In genomic region chr5:76869553-76869952, GRCm38 (mm10) we compare ENCODE assay signal across 7 mouse cellular contexts. TPM values are rescaled to one million over a fixed set of nuclear protein-coding genes. Genes with fewer than 3 reads are reported as not detected.
A peak's percentile ranks its signal among the peaks of the same experiment; 100 is the strongest.
DNase-seq lines count a peak whose midpoint lies in the region; ATAC-seq lines count a peak whose summit lies in the region.

No protein-coding gene starts in this region.

- DNase-seq in lung, postnatal 36 days: no peak
- no peak for DNase-seq in natural killer cell, adult 2 months (ENCODE audit: low spot score in 2 of 2)
- no peak for DNase-seq in adrenal gland, adult 8-10 months

- ATAC-seq in lung, embryonic 15.5 days (ENCODE audit: borderline replicate concordance, extremely low read depth, low FRiP score, low TSS enrichment): no peak
- no peak for ATAC-seq in forebrain, embryonic 13.5 days
- ATAC-seq in limb, embryonic 13.5 days (ENCODE audit: low FRiP score, low read depth): no peak
- ATAC-seq in stomach, embryonic 14.5 days (ENCODE audit: insufficient number of reproducible peaks, insufficient read depth, low FRiP score, low read depth): no peak

- H3K9ac ChIP-seq in lung, embryonic 15.5 days: 0 out of 2 replicates have a peak overlapping the region, but pooled peaks have one; percentile 0
- no peak overlapping the region for H3K9ac ChIP-seq in forebrain, embryonic 13.5 days
- H3K9ac ChIP-seq in limb, embryonic 13.5 days: no peak overlapping the region
- H3K9ac ChIP-seq in stomach, embryonic 14.5 days (replicated peaks; ENCODE audit: low read depth, low read length): 0 out of 2 replicates have a peak overlapping the region, but pooled peaks have one; percentile 1

- no peak overlapping the region for H3K27ac ChIP-seq in lung, embryonic 15.5 days
- H3K27ac ChIP-seq in forebrain, embryonic 13.5 days: no peak overlapping the region
- H3K27ac ChIP-seq in limb, embryonic 13.5 days: no peak overlapping the region
- H3K27ac ChIP-seq in stomach, embryonic 14.5 days (ENCODE audit: low read length): no peak overlapping the region

- H3K4me1 ChIP-seq in lung, embryonic 15.5 days: no peaks in the 10 kb centered on the region; the same call in 1 of the 2 replicates
- peaks cover 6% of the 10 kb centered on the region for H3K4me1 ChIP-seq in forebrain, embryonic 13.5 days
- H3K4me1 ChIP-seq in limb, embryonic 13.5 days: peaks cover 24% of the 10 kb centered on the region
- no peaks in the 10 kb centered on the region for H3K4me1 ChIP-seq in stomach, embryonic 14.5 days (ENCODE audit: control insufficient read depth, insufficient read depth, low read length)

- no peaks in the 10 kb centered on the region for H3K27me3 ChIP-seq in lung, embryonic 15.5 days
- no peaks in the 10 kb centered on the region for H3K27me3 ChIP-seq in forebrain, embryonic 13.5 days
- no peaks in the 10 kb centered on the region for H3K27me3 ChIP-seq in limb, embryonic 13.5 days
- no peaks in the 10 kb centered on the region for H3K27me3 ChIP-seq in stomach, embryonic 14.5 days (ENCODE audit: control insufficient read depth, insufficient read depth, low read length)

- 66% methylated on average over 6 of the region's 6 CpGs for WGBS in lung, embryonic 15.5 days
- 49% methylated on average over 6 of the region's 6 CpGs for WGBS in forebrain, embryonic 13.5 days
- 62% methylated on average over 6 of the region's 6 CpGs for WGBS in limb, embryonic 13.5 days
- 63% methylated on average over 6 of the region's 6 CpGs for whole genome bisulfite sequencing in stomach, embryonic 14.5 days

- peaks cover 15% of the 10 kb centered on the region; the same call in 1 of the 2 replicates for H3K36me3 ChIP-seq in lung, embryonic 15.5 days
- peaks cover 92% of the 10 kb centered on the region for H3K36me3 ChIP-seq in forebrain, embryonic 13.5 days (ENCODE audit: poor library complexity, severe bottlenecking)
- H3K36me3 ChIP-seq in limb, embryonic 13.5 days: peaks cover 47% of the 10 kb centered on the region
- peaks cover 2% of the 10 kb centered on the region; the same call in 1 of the 2 replicates for H3K36me3 ChIP-seq in stomach, embryonic 14.5 days (ENCODE audit: control insufficient read depth, insufficient read depth, low read length)

- peak overlapping the region; percentile 31 for H3K4me3 ChIP-seq in lung, embryonic 15.5 days
- 0 out of 2 replicates have a peak overlapping the region, but pooled peaks have one; percentile 9 for H3K4me3 ChIP-seq in forebrain, embryonic 13.5 days
- peak overlapping the region; percentile 38 for H3K4me3 ChIP-seq in limb, embryonic 13.5 days
- H3K4me3 ChIP-seq in stomach, embryonic 14.5 days (ENCODE audit: low read depth, low read length): peak overlapping the region; percentile 22; the same call in 1 of the 2 replicates

- peak overlapping the region; percentile 50 for H3K4me2 ChIP-seq in lung, embryonic 15.5 days
- H3K4me2 ChIP-seq in forebrain, embryonic 13.5 days: no peak overlapping the region
- peak overlapping the region; percentile 58 for H3K4me2 ChIP-seq in limb, embryonic 13.5 days (replicated peaks)
- H3K4me2 ChIP-seq in stomach, embryonic 14.5 days (replicated peaks; ENCODE audit: low read depth, low read length): peak overlapping the region; percentile 30

- H3K9me3 ChIP-seq in lung, embryonic 15.5 days: no peaks in the 10 kb centered on the region
- no peaks in the 10 kb centered on the region for H3K9me3 ChIP-seq in forebrain, embryonic 13.5 days (replicated peaks)
- no peaks in the 10 kb centered on the region for H3K9me3 ChIP-seq in limb, embryonic 13.5 days
- no peaks in the 10 kb centered on the region for H3K9me3 ChIP-seq in stomach, embryonic 14.5 days (ENCODE audit: control insufficient read depth, low read depth, low read length)

RNA-seq across cellular contexts. Expression of gene Aasdh, which starts 35.8 kb away (rescaled TPM):
- polyA plus RNA-seq in lung, embryonic 15.5 days (2015; fragmentation: Nextera tagmentation; extraction: Ambion mirVana): 20.0 and 22.9 TPM in 2 replicates
- 23.0 and 23.4 TPM in 2 replicates for polyA plus RNA-seq in forebrain, embryonic 13.5 days (2015; fragmentation: Nextera tagmentation; extraction: Ambion mirVana)
- 19.8 and 20.4 TPM in 2 replicates for polyA plus RNA-seq in limb, embryonic 13.5 days (2015; fragmentation: Nextera tagmentation; extraction: Ambion mirVana)
- 18.7 and 27.6 TPM in 2 replicates for polyA plus RNA-seq in stomach, embryonic 14.5 days (2014; fragmentation: Nextera tagmentation; extraction: Ambion mirVana)
- 10 to 100 TPM; 14.7 to 28.9 (median 21.4) TPM for total RNA-seq in adrenal gland, adult 8-10 months (2022)

Comparison
In these comparisons a context has a peak if more than half of its experiments do, and no peak if none do; other contexts are left out.
1. H3K9ac ChIP-seq: peak in lung, embryonic 15.5 days (single experiment) and stomach, embryonic 14.5 days (single experiment); none in forebrain, embryonic 13.5 days (single experiment) and limb, embryonic 13.5 days (single experiment).
2. Peak in every context shown above with its lines, with median percentiles within 50 percentile points of each other: H3K4me3 ChIP-seq.